Mouse (Mus musculus): ENCODE data around the gene H2bfm. TPM values are rescaled to one million over a fixed set of nuclear protein-coding genes. Genes with fewer than 3 reads are reported as not detected.
"Not testable (repeated sequence)": the region's sequence is repeated elsewhere in the genome, so short reads cannot be mapped to it uniquely, and the experiment has no call there.

Gene H2bfm
- polyA plus RNA-seq, 1 experiment from 2014 or later: not detected

DNA sequence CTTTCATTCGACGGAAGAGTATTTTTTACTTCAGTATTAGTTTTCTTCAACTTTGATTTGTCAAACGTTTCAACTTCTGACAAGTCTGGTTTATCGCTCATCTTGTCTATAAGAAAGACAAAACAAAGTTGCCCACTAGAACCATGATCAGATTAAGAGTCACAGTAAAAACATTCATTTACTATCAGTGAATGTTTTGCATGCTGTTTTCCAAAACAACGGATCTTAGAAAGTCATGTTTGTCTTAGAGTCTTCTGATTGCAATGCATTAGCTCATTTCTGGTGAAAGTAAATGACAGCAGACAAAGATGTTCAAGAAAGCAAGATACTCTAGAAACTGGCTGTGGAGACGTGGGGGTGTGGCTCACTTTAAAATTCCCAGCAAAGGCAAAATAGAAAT lies 48.3 kb downstream of the H2bfm start, which contains the start of gene Tmsb15b2:
Tmsb15b2 (minus strand) TSS at position 101 of the 400 bp plus-strand sequence.
- Histone ChIP-seq H3K9ac (ENCODE audit: low read length) (peak within 1 kb of the TSS; percentile 50), H3K4me3 (ENCODE audit: control insufficient read depth in 1 of 2, insufficient read depth in 1 of 2, low read depth in 1 of 2, low read length in 2 of 2) (peak within 1 kb of the TSS; percentile 38 to 54), H3K4me2 (ENCODE audit: low read length) (peak within 1 kb of the TSS; percentile 63)
- H3K27me3 ChIP-seq (ENCODE audit: control insufficient read depth, insufficient read depth, low read length); H3K4me1 ChIP-seq (ENCODE audit: control insufficient read depth in 2 of 2, insufficient read depth in 2 of 2, low read length in 2 of 2); H3K9me3 ChIP-seq (ENCODE audit: control insufficient read depth, low read length); ATAC-seq (ENCODE audit: insufficient number of reproducible peaks, insufficient read depth, low FRiP score, low read depth); H3K27ac ChIP-seq (replicated peaks in 1 of 2; ENCODE audit: control insufficient read depth in 1 of 2, insufficient read depth in 1 of 2, low read depth in 2 of 2, low read length in 2 of 2); H3K36me3 ChIP-seq (ENCODE audit: control insufficient read depth, insufficient read depth, low read length): not testable (repeated sequence)
- WGBS: 74% methylated on average over 6 of the region's 6 CpGs

- H3K27ac ChIP-seq (replicated peaks in 1 of 2; ENCODE audit: control insufficient read depth in 1 of 2, insufficient read depth in 1 of 2, low read depth in 2 of 2, low read length in 2 of 2): no peak within 1 kb of the TSS
- H3K9me3 ChIP-seq (ENCODE audit: control insufficient read depth, low read length): no peaks in the 10 kb centered on the region
- WGBS: 24% methylated on average over 15 of the region's 15 CpGs
- H3K4me3 ChIP-seq (ENCODE audit: control insufficient read depth in 1 of 2, insufficient read depth in 1 of 2, low read depth in 1 of 2, low read length in 2 of 2): peak within 1 kb of the TSS; percentile 38 to 54
- no peaks in the 10 kb centered on the region for H3K27me3 ChIP-seq (ENCODE audit: control insufficient read depth, insufficient read depth, low read length)
- H3K4me1 ChIP-seq (ENCODE audit: control insufficient read depth in 2 of 2, insufficient read depth in 2 of 2, low read length in 2 of 2): no peaks in the 10 kb centered on the region
- no peaks in the 10 kb centered on the region for H3K36me3 ChIP-seq (ENCODE audit: control insufficient read depth, insufficient read depth, low read length)
- peak within 1 kb of the TSS; percentile 50 for H3K9ac ChIP-seq (ENCODE audit: low read length)
- peak within 1 kb of the TSS; percentile 63 for H3K4me2 ChIP-seq (ENCODE audit: low read length)
- ATAC-seq (ENCODE audit: insufficient number of reproducible peaks, insufficient read depth, low FRiP score, low read depth): peak; percentile 95
Measured at GRCm38 (mm10) chrX:136976424-136977084, 49.4 kb downstream of the H2bfm start, which contains the start of the genes Tmsb15l and Tmsb15b1. Tmsb15l (minus strand) TSS chrX:136976869. Tmsb15b1 (minus strand) TSS chrX:136976874.

Other genes starting within 250 kb of the H2bfm start
- 11.3 and 12.0 TPM in 2 replicates for gene Tceal1, start 219.3 kb upstream of the H2bfm start, polyA plus RNA-seq (2014; fragmentation: Nextera tagmentation; extraction: Ambion mirVana)
- 324 and 341 TPM in 2 replicates for gene Morf4l2, start 183.6 kb upstream of the H2bfm start, polyA plus RNA-seq (2014; fragmentation: Nextera tagmentation; extraction: Ambion mirVana)
- 0.12 and 0.15 TPM in 2 replicates for gene Glra4, start 147.2 kb upstream of the H2bfm start, polyA plus RNA-seq (2014; fragmentation: Nextera tagmentation; extraction: Ambion mirVana)
- gene Plp1, start 104.7 kb upstream of the H2bfm start, polyA plus RNA-seq (2014; fragmentation: Nextera tagmentation; extraction: Ambion mirVana): 3.6 and 3.8 TPM in 2 replicates
- gene Rab9b, start 58.6 kb upstream of the H2bfm start, polyA plus RNA-seq (2014; fragmentation: Nextera tagmentation; extraction: Ambion mirVana): 0.27 and 0.57 TPM in 2 replicates
- gene Tmsb15b2, start 48.2 kb downstream of the H2bfm start, polyA plus RNA-seq (2014; fragmentation: Nextera tagmentation; extraction: Ambion mirVana): 15.0 and 21.0 TPM in 2 replicates
- gene Tmsb15l, start 49.5 kb downstream of the H2bfm start, polyA plus RNA-seq (2014; fragmentation: Nextera tagmentation; extraction: Ambion mirVana): 0.71 and 2.2 TPM in 2 replicates
- 13.7 and 16.2 TPM in 2 replicates for gene Tmsb15b1, start 49.5 kb downstream of the H2bfm start, polyA plus RNA-seq (2014; fragmentation: Nextera tagmentation; extraction: Ambion mirVana)
- 1.5 and 1.8 TPM in 2 replicates for gene Zcchc18, start 65.8 kb downstream of the H2bfm start, polyA plus RNA-seq (2014; fragmentation: Nextera tagmentation; extraction: Ambion mirVana)
- gene Slc25a53, start 111.0 kb downstream of the H2bfm start, polyA plus RNA-seq (2014; fragmentation: Nextera tagmentation; extraction: Ambion mirVana): 5.2 and 6.4 TPM in 2 replicates
- 5.7 and 6.0 TPM in 2 replicates for gene Fam199x, start 122.3 kb downstream of the H2bfm start, polyA plus RNA-seq (2014; fragmentation: Nextera tagmentation; extraction: Ambion mirVana)
- gene Esx1, start 194.8 kb downstream of the H2bfm start, polyA plus RNA-seq (2014; fragmentation: Nextera tagmentation; extraction: Ambion mirVana): not detected in 2 replicates